Mouse (Mus musculus) E14TG2a.4 (cell line): ENCODE measurements around the gene Fbxo42.

Experiments used
- CTCF ChIP-seq: conservative IDR thresholded peaks from 2 replicates; pipeline ENCODE4 v1.5.1; 2014; ENCODE audit warnings: low read length
- NANOG ChIP-seq: IDR thresholded peaks from 2 replicates; pipeline ENCODE4 v1.6.1; 2014; ENCODE audit warnings: borderline replicate concordance, low read length, mixed read lengths

DNA sequence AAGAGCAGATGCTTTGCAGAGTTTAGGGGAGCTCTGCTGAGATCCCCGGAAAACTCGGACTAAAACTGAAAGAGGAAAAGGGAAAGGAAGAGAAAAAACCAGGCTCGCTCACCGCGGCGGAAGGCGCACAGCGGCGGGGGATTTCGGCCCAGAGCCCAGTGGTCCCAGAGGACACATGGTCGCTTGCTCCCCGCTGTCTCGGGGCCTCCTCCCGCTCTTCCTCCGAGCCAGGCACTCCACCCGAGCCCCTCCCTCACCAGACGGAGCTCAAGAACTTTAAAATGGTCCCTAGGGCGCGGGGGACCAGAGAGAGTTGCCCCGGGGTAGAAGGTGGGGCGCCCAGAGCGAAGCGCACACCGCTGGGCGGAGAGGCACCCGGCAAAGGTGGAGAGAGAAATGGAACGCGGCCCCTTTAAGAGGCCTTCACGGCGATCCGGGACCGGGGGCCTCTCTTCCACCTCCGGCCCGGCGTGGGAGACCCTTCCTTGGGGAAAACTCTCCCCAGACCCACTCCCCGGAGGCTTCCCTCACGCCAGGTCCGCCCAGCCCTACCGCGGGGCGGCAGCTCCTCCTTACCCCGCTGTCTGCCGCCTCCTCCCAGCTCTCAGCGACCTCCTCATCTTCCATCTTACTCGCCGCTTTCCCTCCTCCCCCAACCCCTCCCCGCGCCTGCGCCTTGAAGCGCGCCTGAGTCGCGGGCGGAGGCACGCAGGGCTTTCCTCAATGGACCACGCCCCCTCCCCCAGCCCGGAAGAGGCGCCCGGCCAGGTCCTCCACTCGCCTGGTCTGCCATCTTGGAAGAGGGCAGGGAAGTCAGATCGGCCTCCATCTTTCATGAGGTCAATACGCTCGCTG, 8.4 kb upstream of the Fbxo42 start, which contains the start of gene Szrd1:
- TF ChIP-seq CTCF (no peak), NANOG (no peak)
